Mouse (Mus musculus) gastrocnemius, postnatal 10 days (tissue): ENCODE measurements around the gene Cd5. TPM values are rescaled to one million over a fixed set of nuclear protein-coding genes. Genes with fewer than 3 reads are reported as not detected.

ENCODE experiments used
- DNase-seq: peaks from one replicate; pipeline ENCODE4 v3.0.0; 2021; ENCODE audit warnings: mixed read lengths
- total RNA-seq, 2 experiments: library from RNA; stranded (reverse); gene quantifications; 2 replicates each; pipeline ENCODE4 v1.2.3; 2021

Gene Cd5
- total RNA-seq, 2 experiments from 2014 or later = 0.25 TPM; not detected in 1

DNA sequence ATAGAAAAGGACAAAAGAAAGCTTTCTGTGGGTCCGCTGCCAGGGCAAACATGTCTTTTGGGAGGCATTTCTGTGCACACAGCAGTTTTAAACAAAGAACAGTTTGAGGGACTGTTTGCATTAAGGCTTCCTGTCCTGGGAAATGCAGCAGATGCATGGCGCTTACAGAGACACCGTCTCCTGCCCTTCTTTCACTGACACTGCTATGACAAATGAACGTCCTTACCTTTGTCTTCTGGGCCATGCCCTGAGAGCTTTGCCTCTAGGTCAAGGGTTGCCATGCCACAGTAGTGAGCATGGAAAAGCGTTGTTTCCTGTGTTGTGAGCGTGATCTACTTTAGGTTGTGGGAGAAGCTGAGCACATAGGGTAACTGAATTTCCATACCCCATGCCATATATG, 19.9 kb upstream of the Cd5 start:
- no peak for DNase-seq

DNA sequence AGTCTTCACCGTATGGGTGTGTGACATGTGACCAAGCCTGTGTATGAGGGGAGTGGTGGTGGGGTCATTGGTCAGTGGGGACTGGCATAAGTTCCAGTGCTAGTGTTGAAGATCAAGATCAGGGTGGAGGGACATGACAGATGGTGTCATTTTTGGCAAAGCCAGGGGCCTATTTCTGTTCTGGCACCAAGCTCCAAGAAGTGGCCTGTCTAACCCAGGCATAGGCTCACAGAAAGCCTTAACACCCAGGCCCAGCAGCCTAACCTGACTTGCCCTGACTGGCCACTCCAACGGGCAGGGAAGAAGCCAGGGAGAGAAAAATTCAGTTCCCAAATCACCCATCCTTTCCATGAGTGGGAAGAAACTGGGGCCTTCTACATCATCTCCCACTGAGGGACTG, 18.7 kb upstream of the Cd5 start:
- no peak for DNase-seq

DNA sequence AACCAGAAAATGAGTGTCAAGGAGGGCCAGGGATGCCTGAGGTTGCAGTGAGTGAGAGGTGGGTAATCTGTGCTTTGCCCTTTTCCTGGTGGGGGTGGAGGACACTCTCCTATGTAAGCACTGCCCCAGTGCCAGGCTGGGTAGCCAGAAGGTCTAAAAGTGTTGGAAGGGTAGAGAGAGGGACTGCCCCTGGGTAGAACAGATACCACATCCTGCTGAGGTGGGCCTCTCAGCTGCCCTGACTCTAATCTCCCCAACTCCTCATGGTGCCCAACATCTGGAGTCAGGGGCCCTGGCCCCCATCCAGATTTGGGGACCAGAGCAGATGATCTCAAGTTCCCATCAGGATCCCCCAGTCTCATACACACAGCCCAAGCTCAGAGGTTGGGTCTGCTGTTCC, 18.3 kb upstream of the Cd5 start:
- DNase-seq = no peak

DNA sequence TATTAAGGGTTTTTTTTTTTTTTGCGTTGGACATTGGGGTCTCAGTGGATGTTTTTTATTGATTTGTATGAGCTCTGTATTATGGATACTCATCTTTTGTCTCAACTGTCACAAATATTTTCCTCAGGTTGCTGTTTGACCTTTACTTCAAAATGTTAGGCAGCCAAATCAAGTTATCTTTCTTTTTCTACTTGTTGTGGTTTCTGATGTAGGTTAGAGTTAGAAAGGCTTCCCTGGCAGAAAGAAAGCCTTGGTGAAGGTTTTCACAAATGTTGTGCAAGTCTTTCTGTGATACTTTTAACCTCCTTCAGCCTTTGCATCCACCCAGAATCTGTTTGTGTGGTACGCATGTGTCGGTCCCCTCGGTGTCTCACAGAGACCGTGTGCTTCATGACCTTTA, 13.8 kb upstream of the Cd5 start:
- no peak for DNase-seq

DNA sequence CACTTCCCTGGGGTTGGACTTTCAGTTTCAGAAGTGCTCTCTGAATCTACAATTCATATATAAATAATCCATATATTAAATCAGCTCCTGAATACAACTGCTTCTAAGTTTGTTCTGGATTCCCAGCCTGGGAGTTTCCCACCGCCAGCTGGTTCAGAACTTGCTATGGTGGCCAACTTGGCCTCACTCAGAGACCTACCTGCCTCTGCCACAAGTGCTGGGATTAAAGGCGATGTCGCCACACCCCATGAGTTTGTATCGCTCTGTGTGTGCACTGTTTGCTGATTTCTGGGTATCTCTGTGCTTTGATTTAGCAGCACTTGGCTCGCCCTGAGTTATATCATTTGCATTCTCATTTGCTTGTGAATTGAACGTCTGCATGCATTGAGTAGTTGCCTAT, 13.3 kb upstream of the Cd5 start:
- DNase-seq = no peak

DNA sequence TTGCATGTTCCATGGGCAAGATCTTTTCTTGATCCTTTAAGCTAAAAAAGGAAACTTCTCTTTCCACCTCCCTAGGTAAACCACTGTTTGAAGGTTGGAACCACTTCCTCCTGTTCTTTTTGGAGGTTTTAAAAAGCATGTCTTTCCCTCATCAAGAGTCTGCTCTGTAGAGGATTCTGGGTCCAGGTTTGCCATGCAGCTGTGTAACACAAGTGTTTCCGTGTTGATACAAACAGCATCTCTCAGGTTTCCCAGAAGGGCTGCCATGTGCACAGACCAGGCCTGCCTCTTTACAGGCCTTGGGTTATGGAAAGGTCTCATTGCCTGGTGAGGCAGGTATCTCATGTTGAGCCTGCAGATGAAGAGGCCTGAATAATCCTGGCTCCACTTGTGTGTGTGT, 12.8 kb upstream of the Cd5 start:
- DNase-seq = no peak

DNA sequence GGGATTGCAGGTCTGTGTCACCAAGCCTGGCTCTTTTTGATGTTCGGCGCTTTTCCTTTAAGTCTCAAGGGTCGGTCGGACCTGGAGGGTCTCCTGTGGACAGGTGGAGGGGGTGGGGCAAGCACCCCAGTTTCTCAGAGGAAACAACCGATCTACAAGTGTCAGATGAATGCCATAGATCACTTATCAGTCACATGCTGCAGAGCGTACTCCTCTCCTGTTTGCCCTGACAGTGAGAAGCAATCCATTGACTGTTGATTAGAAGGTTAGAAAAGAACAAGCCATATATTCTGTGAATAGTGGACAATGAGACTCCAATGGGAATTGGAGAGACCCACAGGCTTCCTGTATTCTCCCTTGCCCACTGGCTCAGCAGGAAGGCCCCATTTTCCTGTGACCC, 11.4 kb upstream of the Cd5 start:
- no peak for DNase-seq

DNA sequence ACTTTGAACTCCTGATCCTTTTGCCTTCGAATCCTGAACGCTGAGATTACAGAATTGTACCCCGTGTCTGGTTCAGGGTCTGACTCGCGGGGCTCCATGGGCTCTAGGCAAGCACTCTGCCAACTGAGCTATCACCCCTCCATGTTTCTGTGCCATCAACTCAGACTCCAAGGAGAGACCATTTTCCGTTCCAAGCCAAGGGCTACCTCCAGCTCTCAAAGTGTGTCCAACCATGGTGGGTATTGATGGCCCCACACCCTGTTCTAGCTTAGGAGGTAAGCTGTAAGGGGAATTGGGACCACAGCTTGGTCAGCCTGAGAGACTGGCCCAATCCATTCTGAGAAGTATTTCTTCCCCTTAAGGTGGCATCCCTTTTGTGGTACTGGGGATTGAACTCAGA, 10.5 kb upstream of the Cd5 start:
- no peak for DNase-seq

DNA sequence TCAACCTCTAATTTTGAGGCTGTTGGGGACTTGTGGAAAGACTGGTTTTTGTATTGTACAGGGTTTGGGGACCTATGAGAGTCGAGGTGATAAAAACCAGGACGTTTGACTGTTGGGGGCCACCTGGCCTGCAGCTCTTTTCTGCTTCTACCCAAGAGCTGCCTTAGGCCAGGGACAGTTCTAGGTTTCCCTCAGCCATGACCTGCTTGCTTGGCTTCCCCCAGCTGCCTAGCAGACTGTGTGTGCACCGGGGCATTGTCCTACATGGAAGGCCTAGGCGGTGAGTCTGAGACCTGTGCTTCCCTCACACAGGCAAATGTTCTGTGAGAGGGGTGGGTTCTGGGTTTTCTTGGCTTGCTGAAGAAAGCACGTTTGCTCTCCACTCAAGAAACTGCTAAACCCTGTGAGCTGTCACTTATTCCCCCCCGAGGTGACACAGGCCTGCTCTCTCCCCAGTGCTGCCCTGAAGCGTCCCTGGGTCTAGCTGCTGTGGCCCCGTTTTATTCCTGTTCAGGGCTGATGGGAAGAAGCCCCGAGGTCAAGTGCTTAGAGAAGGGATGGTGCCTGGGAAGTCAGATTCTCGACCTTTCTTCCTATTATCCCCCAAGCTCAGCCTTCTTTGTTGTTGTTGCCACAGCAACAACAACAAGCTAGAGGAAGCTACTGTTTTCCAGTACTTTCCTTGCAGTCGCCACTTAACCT, 9.8 kb upstream of the Cd5 start:
- DNase-seq = no peak

DNA sequence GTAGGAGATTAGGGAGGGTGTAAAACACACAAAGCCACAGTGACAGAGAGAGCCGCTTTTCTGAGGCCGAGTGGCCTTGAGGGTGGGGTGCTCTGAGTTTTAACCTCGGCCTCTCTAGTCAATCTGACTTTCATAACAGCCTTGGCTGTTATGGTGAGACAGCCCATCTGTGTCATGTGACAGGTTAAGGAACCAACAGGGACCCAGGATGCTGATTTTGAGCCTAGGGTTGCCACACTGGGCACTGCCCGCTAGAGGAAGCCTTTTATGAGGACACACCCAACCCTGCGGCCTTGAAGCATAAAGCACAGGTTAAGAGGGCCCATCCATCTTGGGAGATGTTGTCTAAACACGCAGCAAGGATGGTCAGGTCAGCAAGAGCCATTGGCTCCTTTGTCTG, 8.9 kb upstream of the Cd5 start:
- no peak for DNase-seq

DNA sequence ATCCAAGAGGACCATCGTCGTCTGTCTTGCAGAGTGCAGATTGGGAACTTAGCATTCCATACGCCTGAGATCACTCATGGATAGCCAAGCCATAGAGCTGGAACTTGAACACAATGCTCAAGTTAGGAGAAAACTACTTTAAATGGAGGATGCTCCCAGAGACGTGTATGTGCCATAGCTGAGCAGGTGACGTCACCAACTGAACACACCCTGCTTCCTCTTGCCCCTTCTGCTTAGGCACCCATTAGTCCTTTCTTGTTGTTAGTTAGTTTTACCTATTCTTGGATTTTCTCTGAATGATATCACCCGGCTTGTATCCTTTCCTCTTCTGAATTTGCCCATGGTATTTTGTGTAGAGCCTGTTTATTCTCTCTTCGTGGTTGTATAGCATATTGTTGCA, 8.4 kb upstream of the Cd5 start:
- DNase-seq = no peak

DNA sequence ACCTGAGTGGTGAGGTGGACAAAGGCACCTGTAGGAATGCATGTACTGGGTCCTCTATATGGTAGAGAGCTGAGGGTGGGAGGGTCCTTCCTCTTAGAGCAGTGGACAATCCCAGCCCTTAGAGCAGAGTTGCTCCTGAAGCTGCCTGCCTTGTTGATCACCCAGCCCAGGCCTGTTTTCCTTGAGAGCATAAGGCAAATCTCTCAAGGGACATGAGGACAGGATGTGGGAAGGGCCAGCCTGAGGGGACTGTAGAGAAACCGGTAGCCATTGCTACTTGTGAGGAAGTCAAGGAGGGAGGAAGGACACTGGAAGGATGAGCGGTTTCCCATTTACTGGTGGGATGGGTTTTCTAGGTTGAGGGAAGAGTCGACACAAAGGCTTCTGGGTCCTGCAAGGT, 3.8 kb upstream of the Cd5 start:
- no peak for DNase-seq

DNA sequence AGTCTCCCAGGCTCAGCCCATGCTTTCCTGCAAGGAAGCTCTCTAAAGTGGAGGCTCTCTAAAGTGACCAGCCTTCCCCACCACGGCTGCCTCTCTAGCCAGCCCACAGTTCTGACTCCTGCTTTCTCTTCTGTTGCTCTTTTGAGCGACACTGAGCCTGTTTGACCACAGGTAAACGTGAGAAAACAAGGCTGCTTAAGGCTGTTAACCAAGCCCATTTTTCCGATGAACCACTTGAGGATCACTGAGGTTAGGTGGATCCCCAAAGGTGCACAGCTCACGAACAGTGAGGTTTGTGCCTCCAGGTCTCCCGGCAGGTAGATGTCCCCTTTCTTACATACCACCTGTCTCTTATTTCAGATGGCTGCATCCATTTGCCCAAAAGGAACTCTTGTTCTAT, 3.3 kb upstream of the Cd5 start:
- DNase-seq = no peak

DNA sequence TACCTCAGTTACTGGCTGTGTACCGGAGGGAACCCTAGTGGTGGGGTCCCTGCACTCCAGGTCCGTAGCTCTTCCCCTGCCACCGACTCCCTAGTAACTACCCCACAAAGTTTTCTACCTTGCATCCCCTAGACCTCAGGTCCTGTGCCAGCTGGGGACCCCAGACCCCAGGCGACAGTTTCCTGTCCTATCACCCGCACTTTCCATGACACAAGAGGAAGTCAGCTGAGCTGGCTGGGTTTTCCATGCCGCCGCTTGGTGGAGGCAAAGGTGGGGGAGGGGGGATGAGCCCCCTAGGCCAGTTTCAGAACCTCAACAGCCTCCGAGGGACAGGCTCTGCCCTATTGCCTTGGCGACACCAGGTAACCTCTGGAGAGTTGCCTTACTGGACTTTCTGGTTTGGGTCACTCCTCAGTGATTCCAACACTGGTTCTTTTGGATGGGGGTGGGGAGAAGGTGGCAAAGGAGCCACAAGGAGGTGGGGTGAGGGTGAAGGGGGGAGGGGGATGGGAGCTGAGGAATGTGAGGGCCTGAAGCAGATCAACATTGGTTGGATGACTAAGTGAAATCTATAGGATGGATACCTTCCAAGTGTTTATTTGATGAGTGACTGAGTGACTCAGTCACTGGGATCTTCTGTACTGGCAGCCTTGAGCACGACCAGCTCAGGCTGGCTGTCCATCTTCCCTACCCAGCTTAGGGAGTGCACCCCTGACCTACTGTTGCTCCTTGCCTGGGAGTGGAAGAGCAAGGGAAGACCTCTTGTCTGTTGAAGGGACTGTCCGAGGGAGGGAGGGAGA, 2.0 kb upstream of the Cd5 start:
- no peak for DNase-seq

DNA sequence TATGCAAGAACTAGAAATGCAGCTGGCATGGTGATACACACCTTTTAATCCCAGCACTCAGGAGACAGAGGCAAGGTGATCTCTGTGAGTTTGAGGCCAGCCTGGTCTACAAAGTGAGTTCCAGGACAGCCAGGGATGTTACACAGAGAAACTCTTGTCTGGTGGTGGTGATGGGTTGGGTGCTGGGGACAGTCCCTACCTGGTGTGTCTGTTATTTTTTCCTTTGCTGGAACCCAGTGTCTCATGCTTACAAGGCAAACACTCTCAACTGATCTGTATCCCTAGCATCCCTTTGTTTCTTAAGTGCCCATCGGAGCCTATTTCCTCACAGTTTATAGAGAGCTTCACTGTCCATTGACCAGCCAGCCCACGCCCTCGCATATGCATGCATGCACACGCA, 1.1 kb upstream of the Cd5 start:
- no peak for DNase-seq

DNA sequence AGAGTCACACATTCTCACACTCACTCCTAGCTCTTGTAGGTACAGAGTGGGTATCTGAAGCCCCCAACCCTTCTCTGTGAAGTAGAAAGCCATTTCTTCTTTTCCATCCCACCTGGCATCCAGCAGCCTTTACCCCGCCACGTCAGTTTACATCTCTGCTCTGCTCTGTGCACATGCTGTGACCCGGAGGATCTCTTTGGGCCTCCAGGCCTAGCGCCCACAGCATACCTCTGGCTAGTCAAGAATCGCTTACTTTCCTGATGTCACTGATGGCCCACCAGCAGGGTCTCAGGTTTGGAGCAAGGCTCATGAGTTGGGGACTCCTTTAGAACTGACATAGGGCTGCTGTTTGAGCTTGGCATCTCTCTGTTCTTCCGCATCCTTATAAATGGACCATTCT, 764 bp downstream of the Cd5 start:
- no peak for DNase-seq

DNA sequence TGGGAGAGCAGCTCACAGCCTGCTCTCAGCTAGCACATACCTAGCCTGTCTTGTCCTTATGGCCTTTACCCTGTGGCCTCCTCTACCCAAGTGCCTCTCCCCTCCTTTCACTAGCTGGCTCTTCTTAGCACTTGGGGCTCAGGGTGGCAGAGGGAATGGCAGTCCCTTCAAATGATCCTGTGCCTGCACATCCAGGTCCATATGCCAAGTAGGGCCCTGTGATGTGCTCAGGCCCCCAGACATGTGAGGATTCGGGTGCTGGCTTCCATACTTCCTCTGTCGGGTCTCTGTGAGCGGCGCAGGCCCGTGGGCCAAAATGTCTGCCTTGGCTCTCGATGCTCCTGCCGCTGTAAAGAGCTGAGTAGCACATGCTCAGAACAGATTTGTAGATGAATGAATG, 2.9 kb downstream of the Cd5 start:
- no peak for DNase-seq

DNA sequence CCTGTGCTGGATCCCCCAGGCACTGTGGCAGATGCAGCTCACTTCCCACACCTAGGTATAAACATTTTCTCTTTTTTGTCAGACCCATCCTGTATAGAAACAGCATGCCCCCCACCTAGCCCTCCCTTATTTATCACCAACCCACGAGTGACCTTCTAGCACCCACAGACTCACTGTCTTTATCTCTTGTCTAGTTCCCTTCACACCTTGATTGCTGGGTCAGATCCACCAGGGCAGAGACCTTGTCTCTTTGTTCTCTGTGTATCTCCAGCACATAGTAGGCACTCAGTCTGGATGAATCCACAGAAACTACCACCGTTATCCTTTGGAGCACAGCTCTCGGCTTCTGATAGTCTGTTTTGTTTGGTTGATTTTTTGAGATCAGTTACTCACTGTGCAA, 3.7 kb downstream of the Cd5 start:
- DNase-seq = no peak

DNA sequence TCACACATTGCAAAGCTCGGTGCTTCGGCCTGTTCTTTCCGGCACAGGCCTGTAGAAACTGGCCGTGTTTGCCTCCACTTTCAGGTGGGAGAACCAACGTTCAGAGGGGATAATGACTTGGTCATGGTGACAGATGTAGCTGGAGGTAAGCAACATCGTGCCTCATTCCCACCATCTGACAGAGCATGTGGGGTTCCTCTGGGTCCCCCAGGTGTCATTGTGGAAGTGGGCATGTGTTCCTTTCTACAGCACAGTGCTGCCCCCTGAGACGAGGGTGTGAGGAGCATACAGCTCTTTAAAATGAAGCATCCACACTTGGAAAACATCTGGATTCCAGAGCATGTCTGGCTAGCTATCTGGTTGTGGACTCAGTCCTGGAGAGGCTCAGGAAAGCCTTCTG, 4.2 kb downstream of the Cd5 start:
- DNase-seq = no peak

DNA sequence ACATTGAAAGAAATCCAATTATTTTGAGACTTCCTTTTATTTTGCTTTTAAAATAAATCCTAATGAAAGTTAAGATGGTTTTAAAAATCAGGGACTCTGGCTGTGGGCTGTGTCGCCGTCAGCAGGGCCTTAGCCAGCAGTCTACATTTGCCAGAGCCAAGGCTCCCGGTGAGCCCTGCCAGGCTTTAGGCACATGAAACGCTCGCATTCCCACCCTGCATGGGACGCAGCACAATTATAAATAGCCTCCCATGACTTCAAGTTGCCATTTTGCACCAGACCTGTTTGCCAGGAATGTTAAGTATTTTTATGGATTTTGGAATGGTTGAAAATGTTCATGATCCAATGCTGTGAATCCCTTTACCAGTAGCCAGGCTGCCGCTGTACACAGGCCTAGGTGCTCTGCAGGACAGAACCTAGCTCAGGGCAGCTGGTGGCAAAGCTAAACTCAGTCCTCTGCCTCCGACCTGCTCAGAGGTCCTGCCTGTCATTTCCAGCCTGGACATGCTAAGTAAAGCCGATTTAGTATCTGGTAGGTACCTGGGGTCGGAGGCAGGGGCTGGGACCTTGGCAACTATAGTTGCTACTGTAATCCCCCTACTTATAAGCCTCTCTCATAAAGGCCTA, 5.2 kb downstream of the Cd5 start:
- peak; percentile 50 for DNase-seq

DNA sequence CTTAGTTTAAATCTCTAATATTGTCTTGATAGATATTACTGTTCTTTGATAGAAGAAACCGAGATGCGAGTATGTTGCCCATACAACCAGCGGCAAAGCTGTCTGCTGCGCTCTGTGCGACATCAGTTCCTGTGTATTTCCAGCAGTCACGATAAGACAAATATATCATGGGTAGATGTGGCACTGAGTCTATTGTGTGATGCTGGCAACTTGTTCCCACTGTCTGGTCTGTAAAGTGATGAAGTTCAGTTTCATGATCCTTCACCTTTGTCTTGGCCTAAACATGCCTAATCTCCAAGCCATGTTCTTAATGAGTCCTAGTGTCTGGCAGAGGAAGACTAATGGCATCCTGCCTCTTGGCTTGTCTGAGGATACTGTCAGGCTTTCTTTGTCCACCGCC, 6.1 kb downstream of the Cd5 start:
- DNase-seq = no peak

DNA sequence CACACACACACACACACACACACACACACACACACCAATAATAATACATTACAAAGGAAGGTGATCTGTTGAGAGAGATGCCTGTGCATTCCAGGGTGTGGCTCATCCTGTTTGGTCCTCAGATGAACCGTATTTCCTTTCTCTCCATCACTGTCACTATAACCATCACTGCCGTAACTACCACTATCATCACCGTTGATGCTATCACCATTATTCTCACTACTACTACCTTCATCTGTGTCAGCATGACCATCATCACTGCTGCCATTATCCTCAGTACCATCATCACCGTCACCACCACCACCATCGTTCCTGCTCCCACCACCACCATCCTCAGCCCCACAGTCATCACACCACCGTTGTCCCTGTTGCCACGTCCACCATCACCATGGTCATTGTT, 6.8 kb downstream of the Cd5 start:
- DNase-seq = no peak

DNA sequence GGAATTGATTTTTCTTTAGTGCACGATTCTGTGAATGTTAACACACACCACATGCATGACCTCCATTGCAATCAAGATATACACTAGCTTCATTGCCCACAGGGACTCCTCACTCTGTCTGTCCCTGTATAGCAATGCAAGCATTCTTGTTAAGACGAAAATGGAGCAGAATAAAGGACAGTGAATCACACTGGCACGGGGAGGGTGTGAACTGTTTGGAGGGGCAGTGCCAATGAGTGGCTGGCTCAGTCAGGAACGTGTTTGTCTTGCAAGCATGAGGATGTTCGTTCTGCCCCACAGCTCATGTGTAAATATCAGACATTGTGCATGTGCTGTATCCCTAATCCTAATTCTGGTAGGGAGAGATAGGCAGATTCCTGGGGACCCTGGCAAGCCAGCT, 8.3 kb downstream of the Cd5 start:
- DNase-seq = no peak

DNA sequence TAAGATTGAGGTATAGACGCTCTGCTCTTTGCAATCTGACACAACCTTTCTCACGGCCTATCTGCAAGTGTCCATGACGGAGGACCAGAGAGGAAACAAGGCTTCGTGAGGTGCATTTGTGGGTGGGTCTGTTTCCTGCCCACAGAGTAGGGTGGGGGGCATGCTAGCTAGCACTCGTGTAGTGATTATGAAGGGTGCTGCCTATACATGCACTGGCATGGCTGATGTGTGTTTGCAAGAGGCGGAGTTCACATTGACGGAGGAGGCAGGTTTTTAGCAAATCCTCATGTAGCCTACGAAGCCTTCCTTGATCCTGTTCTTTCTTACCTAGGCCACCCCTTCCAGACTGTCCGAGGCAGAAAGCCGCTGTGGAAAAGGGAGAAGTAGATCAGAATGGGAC, 8.9 kb downstream of the Cd5 start:
- no peak for DNase-seq
